Mouse (Mus musculus): ENCODE measurements around the gene Cdc25b.

The Cdc25b gene

DNA sequence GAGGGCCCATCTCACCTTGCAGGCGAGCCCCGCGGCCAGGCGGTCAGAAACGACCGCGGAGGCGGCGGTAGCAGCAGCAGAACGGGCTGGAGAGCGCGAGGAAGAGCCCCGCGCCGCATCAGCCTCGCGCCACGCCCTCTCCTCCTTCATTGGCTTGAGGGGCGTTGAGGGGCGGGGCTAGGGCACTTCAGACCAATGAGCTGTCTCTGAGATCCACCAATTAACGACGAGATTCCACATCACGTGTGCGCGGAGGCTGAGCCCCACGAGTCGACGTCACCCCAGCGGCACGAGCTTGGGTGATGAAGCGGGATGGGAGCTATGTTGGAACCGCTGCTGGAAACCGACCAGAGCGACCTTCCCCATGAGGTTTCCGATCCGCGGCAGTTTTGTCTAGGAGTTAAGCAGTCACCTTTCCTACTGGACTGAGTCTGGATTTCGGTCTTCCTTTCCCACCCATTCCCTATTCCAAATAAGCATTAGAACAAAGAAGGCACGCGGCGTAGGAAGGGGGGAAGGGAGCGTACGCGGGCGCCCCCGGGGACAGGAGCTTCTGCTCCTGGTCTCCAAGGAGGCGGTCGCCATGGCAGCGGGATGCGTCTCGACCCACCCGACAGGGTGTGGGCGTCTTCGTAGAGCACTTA lies 26.7 kb upstream of the Cdc25b start, which contains the start of gene 1700037H04Rik:
TSS of gene 1700037H04Rik (minus strand) at position 144 of the 644 bp plus-strand sequence.
- peak; percentile 94 for DNase-seq (ENCODE audit: low spot score)

DNA sequence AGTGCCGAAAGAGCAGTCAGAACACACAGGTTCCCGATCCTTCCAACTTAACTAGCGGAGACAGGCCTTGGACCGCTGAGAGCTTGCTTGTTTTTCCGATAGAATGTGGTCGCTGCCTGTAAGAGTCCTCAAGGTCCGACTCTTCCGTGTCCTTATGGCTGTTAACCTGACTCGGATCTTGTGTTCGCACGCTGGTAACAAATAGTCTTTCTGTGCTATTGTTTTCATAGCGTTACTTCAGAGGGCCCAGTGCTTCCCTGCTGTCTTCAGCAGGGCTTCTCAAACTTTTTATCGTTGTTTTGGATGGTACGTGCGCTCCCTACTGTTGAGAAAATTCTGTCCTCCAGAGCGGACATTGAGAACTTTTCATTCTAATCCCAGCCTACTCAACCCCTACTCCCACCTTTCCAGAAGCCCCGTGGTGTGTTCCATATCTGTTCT lies 26.1 kb upstream of the Cdc25b start:
- DNase-seq (ENCODE audit: low spot score) = no peak

DNA sequence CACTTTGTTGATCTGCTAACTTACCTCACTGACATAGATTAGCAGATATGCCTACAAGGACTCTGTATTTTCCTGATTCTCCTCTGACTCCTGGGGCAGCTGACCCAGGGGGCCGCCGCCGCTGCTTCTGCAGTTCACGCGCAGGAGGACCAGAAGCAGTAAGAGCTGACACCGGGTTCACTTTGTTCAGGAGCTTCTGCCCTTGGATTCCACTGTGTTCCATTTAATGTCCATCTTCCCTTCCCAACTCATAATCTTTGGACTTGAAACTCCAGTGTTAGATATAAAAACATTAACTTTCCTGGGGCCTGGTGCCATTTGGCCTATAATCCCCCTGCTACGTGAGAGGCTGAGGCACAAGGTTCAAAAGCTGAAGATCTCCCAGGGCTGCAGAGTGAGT lies 22.8 kb upstream of the Cdc25b start:
- no peak for DNase-seq (ENCODE audit: low spot score)

DNA sequence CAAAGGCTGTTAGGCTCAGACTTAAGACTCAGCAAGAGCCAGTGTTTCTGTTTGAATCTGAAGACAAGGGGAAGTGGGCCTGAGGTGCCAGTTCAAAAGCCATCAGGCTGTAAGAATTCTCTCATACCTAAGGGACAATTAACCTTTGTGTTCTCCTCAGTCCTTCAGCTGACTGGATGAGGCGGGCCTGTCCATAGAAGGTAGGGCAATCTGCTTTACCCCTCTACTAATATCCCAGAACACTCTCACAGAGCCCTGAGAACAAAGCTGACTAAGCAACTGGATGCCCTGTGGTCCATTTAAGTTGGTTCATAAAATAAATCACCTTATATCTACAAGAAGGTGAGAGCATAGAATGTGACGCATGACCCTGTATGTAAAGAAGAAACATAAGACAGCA lies 20.6 kb upstream of the Cdc25b start:
- DNase-seq (ENCODE audit: low spot score) = no peak

DNA sequence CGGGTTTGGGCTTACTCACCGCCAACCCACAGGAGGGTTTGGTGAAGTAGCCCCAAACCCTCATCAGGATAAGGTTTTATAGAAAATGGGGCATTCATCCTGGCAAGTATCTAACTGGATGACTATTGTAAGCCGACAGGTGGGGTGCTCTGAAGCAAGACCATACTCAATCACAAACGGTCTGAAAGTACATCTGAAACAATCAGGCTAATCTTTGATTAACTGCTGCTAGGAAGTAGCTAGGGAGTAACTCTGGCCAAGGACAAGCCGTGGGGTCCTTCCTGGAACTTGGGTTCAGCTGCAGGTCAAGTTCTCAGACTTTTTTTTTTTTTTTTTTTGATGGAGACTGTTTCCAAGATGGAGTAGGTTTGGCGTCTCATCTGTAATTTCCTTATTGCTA lies 18.8 kb upstream of the Cdc25b start:
- DNase-seq (ENCODE audit: low spot score) = no peak

DNA sequence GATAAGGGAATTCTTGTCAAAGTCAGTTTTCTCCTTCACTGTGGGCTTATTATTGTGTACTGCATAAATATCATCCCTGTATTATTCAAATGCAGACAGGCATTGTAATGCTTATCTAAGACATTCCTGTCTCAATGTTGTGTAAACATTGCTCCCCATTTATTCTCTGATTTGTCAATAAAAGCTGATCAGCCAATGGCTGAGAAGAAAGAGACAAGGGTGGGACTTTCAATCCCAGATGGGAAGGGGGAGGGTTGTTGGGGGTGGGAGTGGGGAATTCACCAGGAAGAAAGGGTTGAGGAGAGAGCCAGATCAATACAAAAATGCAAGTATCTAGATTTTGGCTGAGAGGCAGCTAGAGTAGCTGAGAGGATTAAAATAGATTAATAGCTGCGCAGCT lies 17.8 kb upstream of the Cdc25b start:
- no peak for DNase-seq (ENCODE audit: low spot score)

DNA sequence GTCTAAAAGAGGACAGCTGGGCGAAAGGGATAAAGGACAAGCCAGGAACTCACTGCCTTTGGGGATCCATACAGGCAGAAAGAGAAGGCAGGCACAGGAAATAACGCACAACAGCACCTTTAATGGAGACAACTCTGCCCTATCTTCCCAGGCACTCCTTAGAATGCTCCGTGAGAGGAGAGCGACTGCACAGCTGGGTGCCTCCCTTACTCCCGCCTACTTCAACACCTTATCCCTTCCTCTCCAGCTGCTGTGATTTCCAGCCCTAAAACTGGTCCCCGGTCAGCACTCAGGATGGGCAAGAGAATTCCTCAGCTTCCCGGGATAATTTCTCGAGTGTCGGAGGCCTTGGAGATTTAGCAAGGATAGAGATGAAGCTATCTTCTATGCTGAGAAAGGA lies 15.8 kb upstream of the Cdc25b start:
- DNase-seq (ENCODE audit: low spot score) = no peak

DNA sequence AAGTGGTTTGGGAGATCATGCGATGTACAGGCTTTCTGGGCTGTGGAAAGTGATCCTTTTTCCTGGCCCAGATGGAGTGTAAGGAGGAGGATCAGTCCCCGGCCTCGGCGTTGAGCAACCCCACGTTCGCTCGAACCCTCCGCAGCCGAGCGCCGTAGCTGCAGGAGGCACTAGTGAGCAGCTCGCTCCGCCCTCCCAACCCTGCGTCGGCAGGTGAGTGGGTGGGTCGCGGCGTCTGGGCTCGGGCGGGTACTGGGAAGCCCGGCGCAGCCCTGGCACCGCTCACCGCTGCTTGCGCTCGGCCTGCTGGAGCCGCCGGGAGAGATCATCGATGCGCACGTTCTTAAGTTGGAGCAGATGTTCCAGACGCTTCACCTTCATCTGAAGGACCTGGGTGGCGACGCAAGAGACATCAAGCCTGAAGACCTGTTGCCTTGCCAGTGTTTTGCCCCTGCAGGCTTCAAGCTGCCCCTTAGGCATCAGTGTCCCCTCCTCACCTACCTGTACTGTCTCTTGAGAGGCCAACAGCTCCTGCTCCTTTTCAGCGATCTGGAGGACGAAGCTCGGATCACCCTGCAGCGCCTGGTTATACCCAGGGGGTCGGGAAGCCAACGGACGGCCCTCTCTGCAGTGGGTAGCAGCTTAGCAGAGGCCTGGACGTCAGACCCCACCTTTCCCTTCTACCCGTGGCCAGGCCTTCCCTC lies 15.2 kb upstream of the Cdc25b start:
- DNase-seq (ENCODE audit: low spot score) = no peak

DNA sequence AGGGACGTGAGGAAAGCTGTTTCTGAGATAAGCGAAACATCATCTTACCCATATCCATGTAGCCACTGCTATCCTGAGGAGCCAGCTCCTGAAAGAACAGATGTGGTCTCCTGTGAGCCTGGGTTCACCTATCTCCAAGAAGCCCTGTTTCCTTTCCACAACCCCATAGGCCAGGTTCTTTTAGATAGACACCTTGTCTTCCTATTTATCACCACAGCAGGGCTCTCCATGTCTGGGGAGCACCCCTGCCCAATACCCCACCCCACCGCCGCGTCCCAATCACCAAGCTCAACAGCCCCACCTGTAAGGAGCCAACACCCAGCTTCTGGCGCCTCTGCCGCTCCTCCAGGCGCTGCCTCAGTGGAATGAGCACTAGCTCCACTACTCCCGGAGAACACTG lies 14.4 kb upstream of the Cdc25b start:
- no peak for DNase-seq (ENCODE audit: low spot score)

DNA sequence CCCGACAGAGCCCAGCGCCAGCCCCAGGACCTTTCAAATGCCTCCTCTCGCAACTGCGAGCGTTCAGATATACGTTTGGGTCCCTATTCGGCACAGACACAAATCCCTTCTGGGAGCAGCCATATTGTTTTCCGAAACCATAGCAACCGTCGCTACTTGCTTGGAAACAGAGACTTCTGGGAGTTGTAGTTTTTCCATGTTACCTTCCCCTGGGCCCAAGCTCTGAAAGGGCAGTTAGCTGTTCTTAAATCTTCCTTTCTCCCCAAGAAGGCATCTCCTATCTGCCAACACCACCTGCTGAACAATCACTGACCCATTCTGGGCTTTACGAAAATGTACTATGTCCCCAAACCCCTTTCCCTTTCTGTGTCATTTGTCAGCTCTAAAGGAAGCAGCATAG lies 12.0 kb upstream of the Cdc25b start:
- DNase-seq (ENCODE audit: low spot score) = peak; percentile 68

DNA sequence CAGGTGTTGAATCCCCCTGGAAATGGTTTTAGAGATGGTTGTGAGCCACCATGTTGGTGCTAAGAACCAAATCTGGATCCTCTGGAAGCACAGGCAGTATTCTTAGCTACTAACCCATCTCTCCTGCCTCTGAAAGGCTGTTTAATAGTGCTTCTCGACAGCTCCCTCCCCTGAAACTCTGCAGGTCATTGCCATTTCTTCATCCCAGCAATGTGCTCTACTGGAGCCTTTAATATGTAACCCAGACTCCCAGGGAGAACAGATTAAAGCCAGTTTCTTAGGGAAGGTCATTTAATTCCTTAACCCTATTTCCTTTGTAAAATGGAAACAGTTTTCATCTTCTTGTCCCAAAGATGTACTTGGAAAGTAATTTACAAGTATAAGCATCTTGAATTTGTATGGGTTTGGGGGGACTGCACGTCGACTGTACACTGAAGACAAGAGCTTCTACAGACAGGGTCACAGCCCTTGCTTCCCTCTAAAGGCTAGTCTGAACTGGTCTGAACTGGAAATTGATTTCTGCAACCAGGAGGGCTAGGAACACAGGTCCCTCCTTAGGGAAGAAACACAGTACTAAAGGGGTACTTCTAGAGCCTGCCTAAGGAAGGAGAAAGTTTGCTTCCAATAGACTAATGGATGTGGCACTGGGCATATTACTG lies 11.3 kb upstream of the Cdc25b start:
- DNase-seq (ENCODE audit: low spot score) = no peak

DNA sequence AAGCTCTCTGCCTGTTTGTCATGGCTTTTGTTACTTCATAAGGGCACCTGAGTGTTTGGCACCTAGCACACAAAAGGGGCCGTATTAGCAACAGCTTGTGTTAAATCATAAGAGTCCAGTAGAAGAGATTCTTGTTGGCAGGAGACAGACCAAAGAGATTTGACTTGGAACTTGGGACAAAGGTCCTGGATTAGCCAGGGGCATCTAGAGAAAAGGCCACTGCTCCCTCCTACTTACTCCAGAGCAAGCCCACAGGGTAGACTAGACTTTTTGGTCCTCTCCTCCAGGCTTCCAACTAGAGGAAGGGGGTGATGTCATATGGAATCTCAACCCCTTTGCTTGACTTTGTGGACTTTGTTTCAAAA lies 10.8 kb upstream of the Cdc25b start:
- DNase-seq (ENCODE audit: low spot score) = no peak

DNA sequence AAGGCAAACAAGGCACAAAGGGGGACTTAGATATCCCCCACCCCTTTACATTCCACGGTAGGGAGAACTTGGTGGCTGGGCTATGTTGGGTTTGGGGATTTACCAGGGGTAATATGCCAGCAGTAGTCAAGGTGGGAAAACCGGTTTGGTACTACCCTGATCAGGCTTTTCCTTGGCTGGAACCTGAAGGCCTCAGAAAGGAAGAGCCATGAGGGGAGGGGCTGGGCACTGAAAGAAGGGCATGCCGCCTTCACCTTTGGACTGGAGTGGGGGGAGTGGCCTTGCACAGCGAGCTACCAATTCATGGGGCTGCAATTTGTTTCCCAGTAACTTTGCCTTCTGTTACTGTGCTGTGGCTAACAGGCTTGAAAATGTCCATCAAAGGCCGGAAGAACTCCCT lies 10.3 kb upstream of the Cdc25b start:
- DNase-seq (ENCODE audit: low spot score) = no peak

DNA sequence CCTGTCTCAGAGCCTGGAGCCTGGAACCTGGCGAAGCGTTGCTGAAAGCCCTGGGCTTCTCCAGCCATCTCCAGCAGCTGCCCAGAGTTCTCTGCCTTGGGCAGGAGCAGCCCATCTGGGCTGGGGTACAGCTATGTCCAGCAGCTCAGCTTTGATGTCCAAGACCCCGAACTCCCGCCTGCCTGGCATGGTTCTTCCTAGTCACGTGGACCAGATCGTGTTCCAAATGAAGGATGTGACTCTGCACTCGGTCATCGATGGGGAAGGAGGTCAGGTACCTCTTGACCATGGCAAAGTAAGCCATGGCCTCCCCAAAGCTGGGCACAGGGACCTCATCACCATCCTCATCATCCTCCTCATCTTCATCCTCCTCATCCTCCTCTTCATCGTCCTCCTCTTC lies 8.8 kb upstream of the Cdc25b start:
- no peak for DNase-seq (ENCODE audit: low spot score)

DNA sequence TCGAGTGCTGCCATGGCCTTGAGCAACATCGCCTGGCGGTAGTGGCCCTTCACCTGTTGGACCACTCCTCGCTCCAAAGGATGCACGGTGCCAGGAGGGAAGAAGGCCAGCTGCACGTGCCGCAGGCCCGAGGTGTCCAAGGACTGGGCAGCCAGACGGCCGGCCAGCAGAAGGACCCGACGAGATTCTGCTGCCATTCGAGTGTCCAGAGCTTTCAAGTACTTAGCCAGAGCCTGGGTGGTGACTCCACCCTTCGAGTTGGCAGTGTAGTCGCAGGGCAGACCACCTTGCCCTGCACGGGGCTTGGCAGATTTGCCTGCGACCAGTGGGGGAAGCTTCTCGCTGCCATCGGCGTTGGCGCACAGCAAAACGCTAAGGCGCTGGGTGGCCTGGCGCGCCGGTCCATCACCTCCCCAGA lies 7.9 kb upstream of the Cdc25b start:
- DNase-seq (ENCODE audit: low spot score) = no peak

DNA sequence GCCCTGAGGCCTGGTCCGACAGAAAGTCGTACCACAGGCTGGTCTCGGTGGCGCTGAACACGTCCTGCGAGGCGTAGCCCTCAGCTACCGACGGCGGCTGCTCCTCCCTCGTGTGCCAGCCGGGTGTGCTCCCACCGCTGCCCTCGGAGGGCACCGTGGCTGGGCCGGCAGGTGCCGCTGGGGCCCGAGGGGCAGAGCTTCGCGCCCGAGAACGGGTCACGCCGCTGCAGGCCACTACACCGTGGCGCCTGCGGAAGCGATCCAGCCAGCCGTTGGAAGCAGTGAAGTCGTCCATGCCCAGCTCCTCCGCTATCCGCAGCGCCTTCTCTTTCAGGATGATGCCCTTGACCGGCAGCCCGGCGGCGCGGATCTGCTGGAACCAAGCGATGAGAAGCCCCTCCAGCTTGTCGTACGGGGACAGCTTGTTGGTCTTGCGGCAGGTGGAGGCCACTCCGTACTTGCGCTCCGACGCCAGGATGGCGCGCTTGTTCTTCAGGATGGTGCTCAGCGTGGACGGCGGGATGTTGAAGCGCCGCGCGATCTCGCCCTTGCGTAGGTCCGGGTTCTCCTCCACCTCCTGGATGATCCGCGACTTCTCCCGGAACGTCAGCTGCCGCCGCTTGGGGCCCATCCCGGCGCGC lies 7.4 kb upstream of the Cdc25b start:
- no peak for DNase-seq (ENCODE audit: low spot score)

DNA sequence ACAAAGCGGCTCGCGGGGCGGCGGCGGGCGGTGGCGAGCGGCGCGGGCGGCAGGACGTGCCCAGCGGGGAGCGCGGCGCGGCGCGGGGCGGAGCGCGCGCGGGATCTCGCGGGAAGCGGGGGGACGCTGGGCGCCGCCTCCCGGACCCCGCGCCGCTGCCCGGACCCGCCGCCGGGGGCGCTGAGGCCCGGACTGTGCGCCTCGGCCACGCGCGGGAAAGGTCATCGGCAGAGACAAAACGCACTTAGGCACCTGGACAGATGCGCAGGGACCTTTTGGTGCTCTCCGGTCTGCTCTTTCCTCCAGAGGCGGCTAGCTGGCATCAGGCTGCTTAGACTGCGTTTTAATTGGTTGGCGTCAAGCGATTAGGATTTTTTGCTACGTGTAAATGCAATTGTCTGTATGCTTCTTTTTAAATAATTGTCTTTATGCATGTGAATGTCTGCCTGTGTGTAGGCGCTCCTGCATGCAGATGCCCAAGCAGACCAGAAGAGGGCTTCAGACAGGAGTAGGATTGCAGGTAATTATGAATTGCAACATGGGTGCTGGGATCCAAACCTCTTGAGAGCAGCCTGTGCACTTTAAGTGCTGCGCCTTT lies 6.7 kb upstream of the Cdc25b start, which contains the start of gene Cenpb:
TSS of gene Cenpb (minus strand) at position 78 of the 598 bp plus-strand sequence.
- DNase-seq (ENCODE audit: low spot score) = peak; percentile 70

DNA sequence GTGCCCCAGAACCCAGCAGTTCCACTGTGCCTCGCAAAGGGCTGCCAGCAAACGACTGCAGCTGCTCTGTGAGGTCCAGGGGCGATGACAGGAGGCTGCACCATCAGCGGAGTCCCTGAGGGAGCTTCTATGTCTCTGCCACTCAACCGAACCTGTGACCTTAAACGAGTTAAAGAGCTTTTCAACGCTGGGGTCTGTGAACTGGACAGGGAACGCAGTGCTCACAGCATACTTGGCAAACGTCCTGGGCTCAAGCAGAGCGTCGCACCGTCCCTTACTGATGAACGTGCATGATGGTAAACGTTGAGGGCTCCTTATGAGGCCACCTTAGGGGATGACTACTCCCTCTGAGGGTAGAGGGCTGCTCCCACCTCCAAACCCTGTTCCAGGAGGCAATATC lies 406 bp upstream of the Cdc25b start:
- no peak for DNase-seq (ENCODE audit: low spot score)

DNA sequence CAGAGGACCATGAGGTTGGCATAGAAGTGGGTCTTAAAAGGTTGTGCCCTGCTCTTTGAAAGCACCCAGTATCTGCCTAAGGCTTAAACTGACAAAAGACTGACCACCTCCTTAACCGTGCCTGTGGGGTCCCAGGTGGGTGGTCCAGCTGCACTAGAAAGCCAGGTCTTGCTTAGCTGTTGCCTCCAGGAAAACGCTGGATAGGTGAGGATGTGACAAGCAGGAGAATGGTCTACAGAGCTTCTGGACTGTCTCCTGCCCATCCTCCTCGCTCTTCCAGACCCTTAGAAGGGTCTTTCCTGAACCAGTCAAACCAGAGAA lies 813 bp downstream of the Cdc25b start:
- DNase-seq (ENCODE audit: low spot score) = no peak

DNA sequence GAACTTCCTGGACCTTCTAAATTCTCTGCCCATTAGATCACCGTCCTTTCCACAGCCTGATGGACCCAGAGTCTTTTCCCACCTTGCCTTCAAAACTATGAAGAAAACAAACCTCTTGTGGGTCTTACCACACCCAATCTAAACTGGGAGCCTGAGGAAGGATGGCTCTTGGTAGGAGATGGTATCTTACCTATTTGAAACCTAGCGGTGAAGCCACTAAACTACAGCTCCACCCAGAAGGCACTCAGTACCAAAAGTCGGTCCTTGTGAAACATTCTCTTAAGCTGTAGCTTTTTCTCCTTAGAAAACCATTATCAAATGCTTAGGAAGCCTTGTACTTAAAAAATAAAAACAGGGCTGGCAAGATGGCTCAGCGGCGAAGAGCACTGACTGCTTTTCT lies 1.6 kb downstream of the Cdc25b start:
- DNase-seq (ENCODE audit: low spot score) = no peak

DNA sequence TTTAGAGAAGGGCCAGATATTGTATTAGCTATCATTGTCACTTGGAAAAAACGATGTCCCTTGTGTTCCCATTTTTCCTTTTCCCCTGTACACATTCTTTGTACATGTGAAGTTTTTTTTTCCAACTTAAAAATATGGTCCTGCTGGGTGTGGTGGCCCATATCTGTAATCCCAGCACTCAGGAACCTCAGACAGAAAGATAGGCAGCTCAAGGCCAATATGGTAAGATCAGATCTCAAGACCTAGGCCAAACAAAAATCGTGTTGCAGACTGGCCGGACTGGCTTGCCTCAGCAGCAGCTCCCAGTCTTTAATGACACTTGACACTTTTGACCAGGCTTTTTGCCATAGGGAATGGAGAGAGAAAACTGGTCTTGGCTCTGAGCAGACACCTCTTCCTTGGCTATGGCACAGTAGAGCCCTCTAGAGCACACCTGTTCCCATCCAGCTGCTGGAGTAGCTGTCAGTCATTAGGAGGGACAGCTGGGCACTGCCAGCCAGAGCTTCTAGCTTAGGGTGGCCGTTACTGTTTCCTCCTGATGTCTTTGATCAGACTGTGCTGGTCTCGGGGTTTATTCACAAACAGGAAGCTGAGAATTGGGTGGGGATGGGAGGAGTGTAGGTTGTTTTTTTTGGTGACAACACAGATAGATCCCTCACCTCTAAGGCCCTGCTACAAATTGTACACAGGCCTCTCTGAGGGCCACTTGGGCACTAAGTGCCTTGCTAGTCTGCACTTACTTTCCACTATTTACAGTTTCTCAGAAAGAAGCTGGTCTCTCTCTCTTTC lies 3.0 kb downstream of the Cdc25b start:
- DNase-seq (ENCODE audit: low spot score) = no peak
